Mouse (Mus musculus) hindbrain, embryonic 14.5 days (tissue): ENCODE data around the gene Olfr667. TPM values are rescaled to one million over a fixed set of nuclear protein-coding genes. Genes with fewer than 3 reads are reported as not detected.
"Not testable (repeated sequence)": the region's sequence is repeated elsewhere in the genome, so short reads cannot be mapped to it uniquely, and the experiment has no call there.

Source experiments
- ATAC-seq: fragments of 200-750 bp; cut with Nextera tagmentation; 2 replicates; pipeline ENCODE4 v1.8.0; 2017; ENCODE audit warnings: moderate number of reproducible peaks, mild to moderate bottlenecking, moderate TSS enrichment, moderate library complexity; ENCODE audit not compliant: low FRiP score
- DNase-seq: peaks from one replicate; pipeline ENCODE4 v3.0.0-alpha.2; 2015; ENCODE audit warnings: low spot score
- H3K27ac ChIP-seq: fragments of 300-500 bp; sonication (generic); 2 replicates; pipeline ENCODE4 v1.5.1; 2014; ENCODE audit warnings: mild to moderate bottlenecking, moderate library complexity
- H3K27me3 ChIP-seq: fragments of 300-500 bp; sonication (generic); 2 replicates; pipeline ENCODE4 v1.6.1; 2014; ENCODE audit warnings: mild to moderate bottlenecking, low read length, mixed read lengths; ENCODE audit not compliant: control insufficient read depth, insufficient read depth
- H3K36me3 ChIP-seq: fragments of 300-500 bp; sonication (generic); replicated peaks from 2 replicates; pipeline ENCODE4 v1.6.1; 2014; ENCODE audit not compliant: control insufficient read depth, insufficient read depth
- H3K4me1 ChIP-seq: fragments of 300-500 bp; sonication (generic); replicated peaks from 2 replicates; pipeline ENCODE4 v1.6.1; 2014; ENCODE audit warnings: antibody characterized with exemption, low read length, mixed read lengths; ENCODE audit not compliant: control insufficient read depth, insufficient read depth
- H3K4me2 ChIP-seq: fragments of 300-500 bp; sonication (generic); replicated peaks from 2 replicates; pipeline ENCODE4 v1.6.1; 2014; ENCODE audit warnings: mild to moderate bottlenecking, moderate library complexity
- H3K4me3 ChIP-seq: fragments of 300-500 bp; sonication (generic); replicated peaks from 2 replicates; pipeline ENCODE4 v1.5.1; 2014; ENCODE audit warnings: mild to moderate bottlenecking, low read length
- H3K9ac ChIP-seq: fragments of 300-500 bp; sonication (generic); 2 replicates; pipeline ENCODE4 v1.6.1; 2014
- H3K9me3 ChIP-seq: fragments of 300-500 bp; sonication (generic); 2 replicates; pipeline ENCODE4 v1.6.1; 2016; ENCODE audit warnings: low read length; ENCODE audit not compliant: control insufficient read depth
- WGBS: fragments of 180-500 bp; shearing (Covaris S2); extraction: QIAGEN DNeasy Blood & Tissue Kit; methylation state at CpG from one replicate; pipeline ENCODE4 v1.1.7; 2014; 5-methylcytosine and 5-hydroxymethylcytosine counted together
- polyA plus RNA-seq: library from polyadenylated mRNA; unstranded; fragments of >200 nt; fragmentation: Nextera tagmentation; extraction: Ambion mirVana; gene quantifications from 2 replicates; pipeline ENCODE4 v1.2.1, GENCODE M21; 2014

Gene Olfr667
- polyA plus RNA-seq: not detected in 2 replicates

DNA sequence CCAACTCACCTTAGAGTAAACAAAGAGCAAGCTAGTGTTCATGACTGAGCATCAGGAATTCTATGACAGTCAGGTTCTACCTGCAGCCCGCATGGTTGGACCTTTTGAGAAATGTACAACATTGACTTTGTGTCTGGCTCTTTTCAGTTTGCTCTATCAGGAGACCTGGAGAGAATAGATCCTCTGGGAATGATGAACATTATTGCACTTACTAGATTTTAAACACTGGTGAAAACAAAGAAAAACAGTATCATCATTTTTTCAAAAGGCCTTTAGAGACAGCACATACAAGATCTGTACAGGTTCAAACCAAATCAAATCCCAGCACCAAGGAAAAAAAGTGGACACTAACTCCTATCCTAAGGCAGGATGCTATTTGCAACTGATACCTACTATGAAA lies at the start of gene Olfr667:
Olfr667 (minus strand) TSS at position 101 of the 400 bp plus-strand sequence.
- H3K27me3 ChIP-seq: no peaks in the 10 kb centered on the region
- H3K9me3 ChIP-seq: no peaks in the 10 kb centered on the region
- H3K36me3 ChIP-seq: no peaks in the 10 kb centered on the region
- no peak within 1 kb of the TSS for H3K27ac ChIP-seq
- H3K4me1 ChIP-seq: no peaks in the 10 kb centered on the region
- no peak for ATAC-seq
- H3K9ac ChIP-seq: no peak within 1 kb of the TSS
- no peak within 1 kb of the TSS for H3K4me3 ChIP-seq
- H3K4me2 ChIP-seq: no peak within 1 kb of the TSS
- no peak for DNase-seq
- 88% methylated on average over 1 of the region's 1 CpGs for WGBS

DNA sequence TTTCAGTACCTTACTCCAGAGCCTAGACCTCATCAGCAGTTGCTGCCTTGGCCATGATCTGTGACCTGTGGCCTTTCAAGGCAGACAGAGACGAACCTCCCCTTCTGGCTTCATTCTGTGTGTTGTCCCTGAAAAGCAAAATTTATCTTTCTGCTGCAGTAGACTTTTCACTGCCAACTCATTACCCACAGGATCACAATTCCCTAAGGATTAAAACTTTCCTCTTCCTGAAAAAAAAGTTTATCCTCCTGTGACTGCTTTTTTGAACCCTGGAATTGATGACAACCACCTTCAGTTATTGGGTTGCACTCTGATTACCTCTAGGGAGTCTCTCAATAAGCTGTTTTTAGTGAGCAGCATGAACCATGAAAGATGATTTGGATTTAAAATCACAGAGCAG lies 41.2 kb upstream of the Olfr667 start, which contains the start of gene Olfr670:
Olfr670 (minus strand) TSS at position 101 of the 400 bp plus-strand sequence.
- Histone ChIP-seq H3K9me3 (no peaks in the 10 kb centered on the region), H3K9ac (no peak within 1 kb of the TSS), H3K36me3 (no peaks in the 10 kb centered on the region), H3K4me2 (no peak within 1 kb of the TSS), H3K4me1 (no peaks in the 10 kb centered on the region), H3K4me3 (no peak within 1 kb of the TSS), H3K27me3 (no peaks in the 10 kb centered on the region), H3K27ac (no peak within 1 kb of the TSS)
- WGBS: 61% methylated on average over 1 of the region's 1 CpGs
- ATAC-seq (no peak), DNase-seq (no peak)

DNA sequence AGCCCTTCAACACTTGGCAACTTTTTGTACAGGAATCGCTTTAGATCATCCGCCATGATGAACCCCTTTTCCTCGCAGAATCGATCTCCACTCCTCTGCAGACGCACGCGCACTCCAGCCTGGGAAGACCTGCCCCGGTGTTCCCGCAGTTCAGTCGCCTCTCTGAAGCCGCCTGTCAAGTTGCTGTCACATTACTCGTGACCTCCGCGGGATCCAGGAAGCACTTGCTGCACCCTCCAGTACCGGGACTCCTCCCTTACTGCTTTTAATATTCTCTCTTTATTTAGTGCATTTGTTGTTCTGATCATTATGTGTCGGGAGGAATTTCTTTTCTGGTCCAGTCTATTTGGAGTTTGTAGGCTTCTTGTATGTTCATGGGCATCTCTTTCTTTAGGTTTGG lies 29.0 kb upstream of the Olfr667 start:
- not testable (repeated sequence) for H3K36me3 ChIP-seq, DNase-seq, H3K27me3 ChIP-seq, H3K9ac ChIP-seq, H3K4me1 ChIP-seq, ATAC-seq, H3K4me2 ChIP-seq, H3K9me3 ChIP-seq, H3K4me3 ChIP-seq, H3K27ac ChIP-seq
- WGBS: 93% methylated on average over 16 of the region's 16 CpGs

DNA sequence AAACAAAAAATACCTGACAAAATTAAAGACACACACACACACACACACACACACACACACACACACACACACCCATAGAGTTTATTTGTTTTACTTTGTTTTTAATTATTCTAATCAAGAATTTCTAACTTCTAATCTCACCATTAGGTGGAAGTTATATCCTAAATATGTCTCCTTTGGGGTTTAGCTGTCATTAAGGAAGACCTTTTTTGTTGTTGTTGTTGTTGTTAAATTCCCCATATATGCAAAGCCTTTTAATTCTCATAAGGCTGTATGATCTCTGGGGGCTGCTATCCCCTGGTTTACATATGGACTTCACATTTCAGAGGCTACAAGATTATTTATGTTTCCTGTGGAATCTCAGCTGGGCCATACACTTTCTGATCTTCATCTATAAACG lies 12.7 kb upstream of the Olfr667 start, which contains the start of gene Olfr669:
Olfr669 (plus strand) TSS at position 301 of the 400 bp plus-strand sequence.
- H3K4me1 ChIP-seq: no peaks in the 10 kb centered on the region
- ATAC-seq (no peak), DNase-seq (no peak)
- H3K9me3 ChIP-seq: no peaks in the 10 kb centered on the region
- no peak within 1 kb of the TSS for H3K27ac ChIP-seq
- H3K9ac ChIP-seq: no peak within 1 kb of the TSS
- no peak within 1 kb of the TSS for H3K4me2 ChIP-seq
- no peak within 1 kb of the TSS for H3K4me3 ChIP-seq
- 92% methylated on average over 1 of the region's 1 CpGs for WGBS
- no peaks in the 10 kb centered on the region for H3K27me3 ChIP-seq
- no peaks in the 10 kb centered on the region for H3K36me3 ChIP-seq

DNA sequence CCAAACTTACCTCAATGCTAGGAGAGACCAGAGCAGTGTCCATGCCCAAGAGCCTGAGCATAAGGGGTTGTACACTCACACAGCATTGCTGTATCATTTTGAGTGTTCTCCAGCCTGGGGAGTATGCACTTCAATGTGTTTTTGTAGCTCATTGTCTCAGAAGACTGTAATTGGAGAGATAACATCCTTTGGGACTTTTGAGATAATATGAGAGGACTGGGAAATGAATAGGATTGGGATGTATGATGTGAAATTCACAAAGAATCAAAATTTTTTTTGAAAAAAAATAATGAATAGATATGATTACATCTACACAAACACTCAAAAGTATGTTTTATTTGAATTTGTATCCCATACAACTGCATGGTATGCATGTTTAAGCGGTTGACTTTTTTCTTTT lies 6.7 kb upstream of the Olfr667 start, which contains the start of gene Olfr668:
Olfr668 (minus strand) TSS at position 101 of the 400 bp plus-strand sequence.
- Histone ChIP-seq H3K4me3 (no peak within 1 kb of the TSS), H3K36me3 (no peaks in the 10 kb centered on the region), H3K9ac (no peak within 1 kb of the TSS), H3K4me2 (no peak within 1 kb of the TSS), H3K27me3 (no peaks in the 10 kb centered on the region), H3K27ac (no peak within 1 kb of the TSS), H3K4me1 (no peaks in the 10 kb centered on the region), H3K9me3 (no peaks in the 10 kb centered on the region)
- 79% methylated on average over 1 of the region's 1 CpGs for WGBS
- no peak for DNase-seq
- ATAC-seq: no peak

DNA sequence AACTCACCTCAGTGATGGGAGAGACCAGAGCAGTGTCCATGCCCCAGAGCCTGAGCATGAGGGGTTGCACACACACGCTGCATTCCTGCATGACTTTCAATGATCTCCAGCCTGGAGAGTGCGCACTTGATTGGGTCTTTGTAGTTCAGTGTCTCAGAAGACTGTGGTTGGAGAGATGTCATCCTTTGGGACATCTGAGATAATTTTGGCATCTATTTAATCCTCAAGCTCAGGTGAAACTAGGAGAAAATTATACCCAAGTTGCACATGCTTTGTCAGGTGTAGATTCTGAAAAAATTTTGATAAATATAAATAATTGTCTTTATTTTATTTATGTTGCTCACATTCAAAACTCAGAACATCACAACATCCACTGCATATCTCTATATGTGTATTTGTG lies 25.4 kb downstream of the Olfr667 start, which contains the start of gene Olfr666:
Olfr666 (minus strand) TSS at position 101 of the 400 bp plus-strand sequence.
- Histone ChIP-seq H3K27ac (no peak within 1 kb of the TSS), H3K4me2 (no peak within 1 kb of the TSS), H3K27me3 (no peaks in the 10 kb centered on the region), H3K9me3 (no peaks in the 10 kb centered on the region), H3K4me1 (no peaks in the 10 kb centered on the region), H3K4me3 (no peak within 1 kb of the TSS), H3K36me3 (no peaks in the 10 kb centered on the region), H3K9ac (no peak within 1 kb of the TSS)
- 87% methylated on average over 2 of the region's 2 CpGs for WGBS
- DNase-seq: no peak
- no peak for ATAC-seq

DNA sequence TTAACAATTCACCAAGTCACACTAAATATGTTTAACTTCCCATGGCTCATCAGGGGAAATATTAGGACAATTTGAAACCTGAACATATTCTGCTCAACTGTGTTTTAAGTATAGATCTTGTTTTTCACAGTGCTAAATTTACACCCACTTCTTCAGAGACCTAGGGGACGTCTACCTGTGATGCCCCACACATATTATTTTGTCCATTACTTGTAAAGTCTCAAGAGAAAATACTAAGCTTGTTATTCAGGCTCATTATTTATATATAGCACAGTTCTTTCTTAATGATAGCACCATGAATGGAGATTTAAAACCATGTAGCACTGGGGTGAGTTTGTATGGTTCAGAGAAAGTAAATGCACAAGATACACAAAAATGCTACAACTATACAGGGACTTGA lies 43.6 kb downstream of the Olfr667 start, which contains the start of gene Olfr665:
Olfr665 (plus strand) TSS at position 301 of the 400 bp plus-strand sequence.
- H3K27ac ChIP-seq: no peak within 1 kb of the TSS
- no peaks in the 10 kb centered on the region for H3K27me3 ChIP-seq
- H3K36me3 ChIP-seq: no peaks in the 10 kb centered on the region
- H3K4me3 ChIP-seq: no peak within 1 kb of the TSS
- H3K9me3 ChIP-seq: no peaks in the 10 kb centered on the region
- no peak for DNase-seq
- 52% methylated on average over 1 of the region's 1 CpGs for WGBS
- H3K4me1 ChIP-seq: no peaks in the 10 kb centered on the region
- H3K9ac ChIP-seq: no peak within 1 kb of the TSS
- ATAC-seq: no peak
- H3K4me2 ChIP-seq: no peak within 1 kb of the TSS

Other genes with a start within 250 kb of the Olfr667 start
- not detected in 2 replicates for gene Olfr661, start 235.0 kb downstream of the Olfr667 start, polyA plus RNA-seq
- not detected in 2 replicates for gene Usp17le, start 144.0 kb downstream of the Olfr667 start, polyA plus RNA-seq
- gene Usp17lb, start 78.9 kb downstream of the Olfr667 start, polyA plus RNA-seq: not detected in 2 replicates
- not detected in 2 replicates for gene Usp17la, start 64.5 kb downstream of the Olfr667 start, polyA plus RNA-seq
- not detected in 2 replicates for gene Olfr665, start 43.5 kb downstream of the Olfr667 start, polyA plus RNA-seq
- gene Olfr666, start 25.5 kb downstream of the Olfr667 start, polyA plus RNA-seq: not detected in 2 replicates
- not detected in 2 replicates for gene Olfr668, start 6.6 kb upstream of the Olfr667 start, polyA plus RNA-seq
- gene Olfr669, start 12.8 kb upstream of the Olfr667 start, polyA plus RNA-seq: not detected in 2 replicates
- gene Olfr670, start 41.1 kb upstream of the Olfr667 start, polyA plus RNA-seq: not detected in 2 replicates
- gene Olfr671, start 57.6 kb upstream of the Olfr667 start, polyA plus RNA-seq: not detected in 2 replicates
- not detected in 2 replicates for gene Olfr672, start 80.5 kb upstream of the Olfr667 start, polyA plus RNA-seq
- gene Olfr675, start 107.0 kb upstream of the Olfr667 start, polyA plus RNA-seq: not detected in 2 replicates
- gene Olfr676, start 111.2 kb upstream of the Olfr667 start, polyA plus RNA-seq: not detected in 2 replicates
- gene Olfr677, start 129.9 kb upstream of the Olfr667 start, polyA plus RNA-seq: not detected in 2 replicates
- gene Olfr678, start 143.0 kb upstream of the Olfr667 start, polyA plus RNA-seq: not detected in 2 replicates
- not detected in 2 replicates for gene Olfr679, start 159.7 kb upstream of the Olfr667 start, polyA plus RNA-seq
- gene Olfr680-ps1, start 171.3 kb upstream of the Olfr667 start, polyA plus RNA-seq: not detected in 2 replicates
- gene Olfr681, start 195.4 kb upstream of the Olfr667 start, polyA plus RNA-seq: not detected in 2 replicates
- not detected in 2 replicates for gene Olfr683, start 225.5 kb upstream of the Olfr667 start, polyA plus RNA-seq
- not detected in 2 replicates for gene Olfr684, start 242.2 kb upstream of the Olfr667 start, polyA plus RNA-seq